Mouse (Mus musculus) lung, postnatal 0 days (tissue): Measurements from ENCODE around the gene Scamp3.

ENCODE experiments used
- CTCF ChIP-seq: IDR thresholded peaks from 2 replicates; pipeline ENCODE4 v1.5.1; 2016; ENCODE audit warnings: antibody characterized with exemption, mild to moderate bottlenecking
- EP300 ChIP-seq: IDR thresholded peaks from 2 replicates; pipeline ENCODE4 v1.6.1; 2016; ENCODE audit warnings: antibody characterized with exemption, mild to moderate bottlenecking, control low read depth

DNA sequence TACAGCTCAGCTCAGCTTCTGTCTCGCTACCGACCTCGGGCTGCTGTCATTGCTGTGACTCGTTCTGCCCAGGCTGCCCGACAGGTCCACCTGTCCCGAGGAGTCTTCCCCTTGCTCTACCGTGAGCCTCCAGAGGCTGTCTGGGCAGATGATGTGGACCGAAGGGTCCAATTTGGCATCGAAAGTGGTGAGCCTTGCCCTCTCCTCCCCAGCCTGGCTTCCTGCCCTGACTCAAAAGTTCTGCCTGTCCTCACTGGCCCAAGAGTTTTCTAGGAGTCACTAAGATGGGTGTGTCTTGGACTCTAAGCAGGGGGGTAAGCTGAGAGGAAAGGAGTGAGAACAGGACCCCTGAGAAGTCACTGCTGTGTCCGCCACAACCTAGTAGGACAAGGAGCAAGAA, 32.5 kb upstream of the Scamp3 start:
- TF ChIP-seq CTCF, result no peak
- no peak for TF ChIP-seq EP300
